Mouse (Mus musculus): ENCODE data around the gene Gjd3.

Gene Gjd3

GRCm38 (mm10) chr11:98979356-98979755, 3.5 kb downstream of the Gjd3 start:
- no peak for DNase-seq

GRCm38 (mm10) chr11:98978526-98979148, 4.2 kb downstream of the Gjd3 start:
- no peak for DNase-seq

GRCm38 (mm10) chr11:98974871-98975719, 7.7 kb downstream of the Gjd3 start:
- DNase-seq = peak; percentile 84 to 91

- DNase-seq = peak in 1 of 2 experiments; percentile 25
Observed at GRCm38 (mm10) chr11:98974213-98974612, 8.6 kb downstream of the Gjd3 start.

- peak; percentile 36 to 67 for DNase-seq
Observed at GRCm38 (mm10) chr11:98973584-98973983, 9.2 kb downstream of the Gjd3 start.

- DNase-seq = peak in 1 of 2 experiments; percentile 13
Observed at GRCm38 (mm10) chr11:98972801-98973360, 9.9 kb downstream of the Gjd3 start.

- peak; percentile 93 to 96 for DNase-seq
Observed at GRCm38 (mm10) chr11:98972215-98972614, 10.6 kb downstream of the Gjd3 start.

- DNase-seq = peak; percentile 82 to 87
Observed at GRCm38 (mm10) chr11:98971316-98972031, 11.3 kb downstream of the Gjd3 start.

GRCm38 (mm10) chr11:98970191-98970925, 12.5 kb downstream of the Gjd3 start:
- peak; percentile 47 to 55 for DNase-seq

- DNase-seq = peak; percentile 26 to 44
Observed at GRCm38 (mm10) chr11:98969496-98969927, 13.3 kb downstream of the Gjd3 start.

- peak in 1 of 2 experiments; percentile 15 for DNase-seq
Observed at GRCm38 (mm10) chr11:98968716-98969495, 13.9 kb downstream of the Gjd3 start.

- DNase-seq = peak; percentile 25 to 37
Observed at GRCm38 (mm10) chr11:98968079-98968478, 14.7 kb downstream of the Gjd3 start.

- DNase-seq = peak; percentile 81 to 83
Observed at GRCm38 (mm10) chr11:98966499-98967141, 16.2 kb downstream of the Gjd3 start.

- peak in 1 of 2 experiments; percentile 45 for DNase-seq
Observed at GRCm38 (mm10) chr11:98965416-98966077, 17.3 kb downstream of the Gjd3 start.

- DNase-seq = peak; percentile 68 to 73
Observed at GRCm38 (mm10) chr11:98964616-98965415, 18.0 kb downstream of the Gjd3 start.

GRCm38 (mm10) chr11:98964201-98964615, 18.6 kb downstream of the Gjd3 start:
- no peak for DNase-seq

GRCm38 (mm10) chr11:98963191-98964021, 19.4 kb downstream of the Gjd3 start:
- DNase-seq = peak in 1 of 2 experiments; percentile 64

- DNase-seq = no peak
Observed at GRCm38 (mm10) chr11:98962421-98963095, 20.3 kb downstream of the Gjd3 start.

Data from cerebellum, postnatal 25 days (tissue).